Mouse (Mus musculus) heart, adult 2 months (tissue): ENCODE results near the gene Scn10a. TPM values are rescaled to one million over a fixed set of nuclear protein-coding genes. Genes with fewer than 3 reads are reported as not detected.

Experiments
- DNase-seq, 2 experiments: peaks; one replicate each; pipeline ENCODE4 v3.0.0; 2021
- H3K27ac ChIP-seq: fragments of 200-600 bp; 2 replicates; pipeline ENCODE4 v1.8.1; 2022
- H3K27me3 ChIP-seq: fragments of 200-500 bp; 2 replicates; pipeline ENCODE4 v1.6.1; 2012; ENCODE audit warnings: mild to moderate bottlenecking, low read length, inconsistent platforms, mixed read lengths; ENCODE audit not compliant: control insufficient read depth, insufficient read depth
- H3K36me3 ChIP-seq: fragments of 200-500 bp; 2 replicates; pipeline ENCODE4 v1.6.1; 2012; ENCODE audit warnings: low read length, inconsistent platforms; ENCODE audit not compliant: control insufficient read depth, insufficient read depth
- H3K4me1 ChIP-seq: fragments of 200-500 bp; 2 replicates; pipeline ENCODE4 v1.6.1; 2011; ENCODE audit warnings: low read length; ENCODE audit not compliant: control insufficient read depth, insufficient read depth
- H3K4me3 ChIP-seq: fragments of 200-600 bp; 2 replicates; pipeline ENCODE4 v1.8.1; 2022
- H3K79me2 ChIP-seq: fragments of 200-500 bp; replicated peaks from 2 replicates; pipeline ENCODE4 v1.6.1; 2012; ENCODE audit warnings: mild to moderate bottlenecking, inconsistent platforms, low read length, moderate library complexity, mixed read lengths; ENCODE audit not compliant: control insufficient read depth, insufficient read depth
- H3K9ac ChIP-seq: fragments of 200-500 bp; 2 replicates; pipeline ENCODE4 v1.6.1; 2012; ENCODE audit warnings: low read depth, mild to moderate bottlenecking, control low read depth, inconsistent platforms, low read length, mixed read lengths
- CTCF ChIP-seq: fragments of 200-600 bp; IDR thresholded peaks from 2 replicates; pipeline ENCODE4 v1.8.1; 2022; ENCODE audit warnings: antibody characterized with exemption, mild to moderate bottlenecking, moderate library complexity
- EP300 ChIP-seq: fragments of 200-500 bp; IDR thresholded peaks from 2 replicates; pipeline ENCODE4 v1.6.1; 2011; ENCODE audit warnings: low read depth, low read length, control low read depth; ENCODE audit not compliant: insufficient read depth
- POLR2A ChIP-seq: fragments of 200-500 bp; IDR thresholded peaks from 2 replicates; pipeline ENCODE4 v1.6.1; 2011; ENCODE audit warnings: mild to moderate bottlenecking, low read depth, low read length, control low read depth; ENCODE audit not compliant: insufficient read depth
- WGBS: fragments of 180-500 bp; shearing (Covaris S2); methylation state at CpG from one replicate; pipeline ENCODE4 v1.1.7; 2018; 5-methylcytosine and 5-hydroxymethylcytosine counted together
- intact Hi-C: fragments of 180-260 bp; cut with DNase I; formaldehyde crosslinking; loops from one replicate; pipeline ENCODE4 v1.15.1; 2025
- polyA plus RNA-seq: library from polyadenylated mRNA; depleted of rRNA; stranded (reverse); fragments of >200 nt; gene quantifications from 2 replicates; pipeline ENCODE4 v1.2.3, GENCODE M21; 2012
- total RNA-seq, 2 experiments: library from RNA; stranded (reverse); gene quantifications; 2 replicates each; pipeline ENCODE4 v1.2.3; 2021

The Scn10a gene
- total and polyA plus RNA-seq, 3 experiments: 0.37 to 1.4 (median 0.70) TPM

DNA sequence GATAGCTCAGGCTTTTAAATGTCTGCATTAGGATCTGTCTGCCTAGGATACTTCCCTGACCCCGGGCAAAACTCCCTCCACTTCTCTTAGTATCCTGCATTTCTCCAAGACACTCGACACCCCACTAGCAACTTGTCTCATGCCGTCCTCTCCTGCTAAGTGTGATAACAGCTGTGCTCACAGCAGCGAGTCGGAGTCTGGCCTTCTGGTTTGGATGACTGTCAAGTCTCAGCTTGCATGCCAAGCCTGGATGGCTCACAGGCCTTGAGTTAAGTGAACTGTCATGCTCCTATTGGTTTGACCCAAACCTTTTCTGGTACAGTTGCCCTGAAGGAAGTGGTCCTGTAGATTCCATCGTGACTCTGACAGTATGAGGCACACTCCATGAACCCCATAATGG lies 63.0 kb downstream of the Scn10a start:
- Histone ChIP-seq H3K27ac (no peak overlapping the region), H3K36me3 (no peaks in the 10 kb centered on the region), H3K4me3 (no peak overlapping the region), H3K9ac (no peak overlapping the region), H3K27me3 (no peaks in the 10 kb centered on the region), H3K4me1 (no peaks in the 10 kb centered on the region), H3K79me2 (no peaks in the 10 kb centered on the region)
- intact Hi-C loops: no loop called here
- 21% methylated on average over 6 of the region's 6 CpGs for WGBS
- peak; percentile 26 to 38 for DNase-seq
- TF ChIP-seq EP300 (no peak), POLR2A (no peak), CTCF (no peak)

DNA sequence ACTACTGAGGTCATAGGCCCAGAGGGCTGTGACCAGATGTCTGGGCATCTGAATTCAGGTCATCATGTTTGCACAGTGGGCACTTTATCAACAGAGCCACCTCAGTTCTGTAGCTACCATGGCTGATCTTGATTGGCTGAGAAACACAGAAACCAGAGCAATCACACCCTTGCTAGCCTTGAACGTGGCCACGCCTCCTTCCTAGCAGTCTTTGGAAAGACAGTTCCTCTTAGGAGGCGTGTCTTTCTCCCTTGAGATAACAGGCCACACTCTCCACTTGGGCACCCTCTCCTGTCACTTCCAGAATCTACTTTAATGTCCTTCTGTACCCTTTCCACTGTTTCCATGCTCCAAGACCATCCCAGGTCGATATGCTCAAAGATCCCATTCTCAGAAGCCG lies 65.4 kb downstream of the Scn10a start:
- Histone ChIP-seq H3K27ac (no peak overlapping the region), H3K27me3 (no peaks in the 10 kb centered on the region), H3K36me3 (no peaks in the 10 kb centered on the region), H3K4me1 (no peaks in the 10 kb centered on the region), H3K4me3 (no peak overlapping the region), H3K79me2 (no peaks in the 10 kb centered on the region), H3K9ac (no peak overlapping the region)
- 54% methylated on average over 5 of the region's 5 CpGs for WGBS
- TF ChIP-seq EP300: no peak
- TF ChIP-seq POLR2A: no peak
- no peak for TF ChIP-seq CTCF
- DNase-seq: no peak
- intact Hi-C loops: no loop called here

DNA sequence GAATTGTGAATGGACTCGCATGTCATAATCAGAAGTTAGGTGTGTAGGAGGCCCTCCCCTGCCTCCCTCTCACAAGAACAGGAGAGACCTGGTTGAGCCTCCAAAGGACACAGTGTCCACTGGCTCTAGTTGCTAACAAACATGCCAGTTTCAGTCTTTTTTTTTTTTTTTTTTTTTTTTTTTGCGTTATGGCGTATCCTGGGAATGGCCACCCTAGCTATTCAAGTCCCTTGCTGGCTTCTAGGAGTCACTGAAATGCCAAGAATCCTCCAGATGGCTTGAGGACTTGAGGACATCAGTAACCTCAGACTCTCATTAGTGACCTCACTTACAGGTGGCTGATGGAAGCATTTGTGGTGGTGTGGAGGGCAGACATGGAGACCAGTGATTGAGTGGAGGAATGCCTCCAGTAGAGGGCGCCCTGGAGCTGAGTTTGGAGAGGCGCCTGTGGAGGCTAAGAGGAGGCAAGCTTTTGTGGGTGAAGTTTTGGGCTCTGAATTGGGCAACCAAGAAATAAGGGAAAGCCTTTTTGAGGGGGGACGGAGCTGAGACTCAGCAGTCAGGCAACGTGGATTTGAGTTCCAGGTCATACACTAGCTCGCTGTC lies 72.1 kb downstream of the Scn10a start:
- intact Hi-C loops: loop anchor here (10.0 kb wide), 1 partner anchor 248 kb away; the partner anchor contains the start of gene Wdr48
- no peak overlapping the region for H3K9ac ChIP-seq
- DNase-seq: peak; percentile 29 to 63

DNA sequence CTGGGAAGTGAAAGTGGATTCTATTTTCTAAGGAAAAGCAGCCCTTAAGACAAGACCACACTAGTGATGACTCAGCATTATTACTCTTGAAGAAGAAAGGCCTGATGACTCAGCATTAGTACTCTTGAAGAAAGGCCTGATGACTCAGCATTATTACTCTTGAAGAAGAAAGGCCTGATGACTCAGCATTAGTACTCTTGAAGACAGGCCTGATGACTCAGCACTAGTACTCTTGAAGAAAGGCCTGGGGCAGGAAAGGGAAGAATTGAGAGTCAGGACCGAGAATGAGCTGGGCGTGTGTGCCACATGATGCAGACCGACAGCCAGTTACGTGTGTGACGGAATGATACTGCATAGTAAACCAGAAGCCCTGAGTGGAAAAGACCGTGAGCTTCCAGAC lies 77.1 kb downstream of the Scn10a start:
- Histone ChIP-seq H3K27me3 (no peaks in the 10 kb centered on the region), H3K27ac (no peak overlapping the region), H3K36me3 (no peaks in the 10 kb centered on the region), H3K79me2 (no peaks in the 10 kb centered on the region), H3K4me3 (no peak overlapping the region), H3K4me1 (no peaks in the 10 kb centered on the region), H3K9ac (no peak overlapping the region)
- intact Hi-C loops: loop anchor here (10.0 kb wide), 1 partner anchor 253 kb away; the partner anchor contains the start of gene Wdr48
- TF ChIP-seq EP300 (no peak), POLR2A (no peak), CTCF (no peak)
- DNase-seq: no peak
- WGBS: 88% methylated on average over 6 of the region's 6 CpGs

More for the DNA sequence above, 72.1 kb downstream of the Scn10a start:
- Histone ChIP-seq H3K36me3 (no peaks in the 10 kb centered on the region), H3K4me3 (no peak overlapping the region), H3K27ac (no peak overlapping the region), H3K27me3 (no peaks in the 10 kb centered on the region), H3K79me2 (no peaks in the 10 kb centered on the region), H3K4me1 (no peaks in the 10 kb centered on the region)
- TF ChIP-seq CTCF (peak; percentile 72), EP300 (no peak)
- WGBS: 66% methylated on average over 8 of the region's 8 CpGs

- H3K9ac ChIP-seq: no peak overlapping the region
- H3K27me3 ChIP-seq: no peaks in the 10 kb centered on the region
- H3K4me3 ChIP-seq: no peak overlapping the region
- no peaks in the 10 kb centered on the region for H3K79me2 ChIP-seq
- no peak for TF ChIP-seq CTCF
- no peak for TF ChIP-seq POLR2A
- TF ChIP-seq EP300: no peak
- DNase-seq: peak in 1 of 2 experiments; percentile 22
- H3K4me1 ChIP-seq: peaks cover 6% of the 10 kb centered on the region
- intact Hi-C loops: no loop called here
- H3K36me3 ChIP-seq: no peaks in the 10 kb centered on the region
- WGBS: 24% methylated on average over 11 of the region's 11 CpGs
- H3K27ac ChIP-seq: no peak overlapping the region
Measured at GRCm38 (mm10) chr9:119634216-119634843, 84.8 kb downstream of the Scn10a start.

DNA sequence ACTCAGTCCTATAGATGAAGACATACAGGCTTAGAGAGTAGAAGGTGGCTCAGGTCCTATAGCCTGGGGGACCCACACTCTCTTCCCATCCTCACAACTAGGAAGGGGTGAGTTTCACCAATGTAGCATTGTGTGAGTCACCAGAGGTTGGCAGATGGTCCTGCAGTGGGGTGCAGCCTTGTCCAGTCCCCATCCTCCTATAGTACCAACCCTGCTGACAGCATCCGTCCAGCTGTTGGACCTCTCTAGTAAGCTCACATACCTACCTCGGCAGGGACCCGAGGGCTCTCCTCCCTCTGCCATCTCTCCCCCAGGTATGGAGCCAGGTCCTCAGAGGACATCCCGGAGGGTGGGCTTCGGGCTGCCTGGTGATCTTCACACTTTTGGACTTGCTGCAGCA lies 85.6 kb downstream of the Scn10a start:
- DNase-seq: no peak
- Histone ChIP-seq H3K79me2 (no peaks in the 10 kb centered on the region), H3K27ac (no peak overlapping the region), H3K27me3 (no peaks in the 10 kb centered on the region), H3K36me3 (no peaks in the 10 kb centered on the region), H3K4me3 (no peak overlapping the region), H3K4me1 (peaks cover 6% of the 10 kb centered on the region), H3K9ac (no peak overlapping the region)
- no peak for TF ChIP-seq EP300
- no peak for TF ChIP-seq CTCF
- no peak for TF ChIP-seq POLR2A
- 71% methylated on average over 5 of the region's 5 CpGs for WGBS
- intact Hi-C loops: no loop called here
